Mouse (Mus musculus) left cerebral cortex, adult 8-10 months (tissue): ENCODE results near the gene Ppp1r21. TPM values are rescaled to one million over a fixed set of nuclear protein-coding genes. Genes with fewer than 3 reads are reported as not detected.

ENCODE experiments used
- DNase-seq, 2 experiments: peaks; one replicate each; pipeline ENCODE4 v3.0.0; 2022; ENCODE audit warnings: low spot score in 2 of 2
- total RNA-seq, 4 experiments: library from RNA; stranded (reverse); gene quantifications; 2 replicates each; pipeline ENCODE4 v1.2.4; 2022

Gene Ppp1r21
- total RNA-seq, 4 experiments from 2014 or later: 78.4 to 85.9 (median 82.3) TPM

DNA sequence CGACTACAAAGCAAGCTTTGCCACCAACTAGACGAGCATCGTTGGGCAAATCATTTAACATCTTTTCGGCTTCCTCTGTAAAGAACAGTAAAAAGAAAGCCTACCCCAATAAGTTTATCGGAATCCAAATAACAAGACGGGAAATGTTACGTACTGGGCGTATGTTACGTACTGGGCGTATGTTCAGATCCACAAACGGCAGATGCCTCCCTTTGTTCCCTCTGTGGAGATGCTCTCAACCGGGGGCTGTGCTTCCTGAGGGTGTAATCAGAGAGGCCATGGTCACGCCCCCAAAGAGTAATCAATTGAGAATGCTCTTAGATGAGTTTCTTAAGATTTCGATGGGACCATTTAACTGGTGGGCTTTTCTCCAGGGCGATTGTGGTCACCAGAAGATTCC lies 79.4 kb downstream of the Ppp1r21 start:
- DNase-seq: no peak

DNA sequence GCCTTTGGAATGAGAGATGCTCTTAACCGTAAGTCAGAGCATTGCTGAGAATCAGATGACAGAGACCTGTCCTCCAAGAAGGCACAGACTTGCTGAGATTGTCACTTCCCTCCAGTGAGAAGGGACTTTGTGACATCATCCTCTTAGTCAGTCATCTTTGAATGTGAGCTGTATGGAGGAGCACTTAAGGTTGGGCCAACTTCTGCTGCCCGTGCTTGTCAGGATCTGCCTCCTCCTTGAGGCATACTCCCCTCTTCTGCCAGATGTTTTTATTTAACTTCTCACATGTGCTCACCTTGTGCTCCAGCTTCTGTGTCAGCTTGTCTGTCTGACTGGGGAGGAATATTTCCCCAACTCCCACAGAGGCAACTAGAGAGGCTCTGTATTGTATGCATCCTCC lies 81.1 kb downstream of the Ppp1r21 start:
- DNase-seq: no peak

DNA sequence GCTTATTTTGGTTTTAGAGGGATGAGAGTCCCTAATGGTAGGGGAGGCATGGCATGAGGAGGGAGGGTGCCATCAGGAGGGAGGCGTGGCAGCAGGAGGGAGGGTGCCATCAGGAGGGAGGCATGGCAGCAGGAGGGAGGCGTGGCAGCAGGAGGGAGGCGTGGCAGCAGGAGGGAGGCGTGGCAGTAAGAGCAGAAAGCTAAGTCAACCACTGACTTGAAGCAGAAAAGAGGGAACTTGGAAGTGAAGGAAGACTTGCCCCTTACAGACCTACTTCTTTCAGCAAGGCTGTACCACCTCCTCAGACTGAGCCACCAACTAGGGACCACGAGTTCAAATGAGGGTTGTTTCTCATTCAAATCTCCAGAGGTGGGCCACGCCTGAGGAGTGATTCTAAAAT lies 83.3 kb downstream of the Ppp1r21 start:
- no peak for DNase-seq

DNA sequence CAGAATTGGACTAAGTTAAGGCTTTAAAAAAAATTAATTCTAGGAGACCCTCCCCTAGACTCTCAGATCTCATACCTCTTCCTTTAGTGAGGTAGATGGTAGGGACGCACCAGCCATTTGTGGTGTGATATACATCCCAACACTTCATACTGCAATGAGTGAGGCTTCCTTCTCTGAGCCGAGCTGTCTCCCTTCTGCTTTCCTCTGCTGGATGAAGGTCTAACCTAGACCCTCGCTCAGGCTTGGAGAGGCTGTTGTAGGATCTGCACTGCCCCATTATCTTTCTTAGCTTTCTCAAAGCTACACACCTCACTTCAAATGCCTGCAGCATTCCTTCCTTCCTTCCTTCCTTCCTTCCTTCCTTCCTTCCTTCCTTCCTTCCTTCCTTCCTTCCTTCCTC lies 83.8 kb downstream of the Ppp1r21 start:
- DNase-seq: no peak

DNA sequence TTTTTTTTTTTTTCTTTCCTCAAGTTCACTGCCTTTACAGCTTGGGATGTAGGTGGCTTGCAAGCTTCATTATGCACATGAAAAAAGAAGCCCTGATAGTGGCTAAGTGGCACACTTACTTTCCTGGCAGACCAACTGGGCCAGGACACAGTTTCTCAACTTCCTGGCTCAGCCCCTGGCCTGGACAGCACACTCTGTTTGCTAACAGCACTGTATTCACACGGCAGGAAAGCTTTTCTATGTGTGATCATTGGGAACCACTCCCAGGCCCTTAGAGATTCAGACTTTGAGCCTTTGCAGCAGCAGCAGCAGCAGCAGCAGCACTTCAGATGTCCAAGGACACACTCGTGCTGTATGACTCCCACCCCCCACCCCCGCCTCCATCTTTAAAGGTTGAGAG lies 84.3 kb downstream of the Ppp1r21 start:
- no peak for DNase-seq

DNA sequence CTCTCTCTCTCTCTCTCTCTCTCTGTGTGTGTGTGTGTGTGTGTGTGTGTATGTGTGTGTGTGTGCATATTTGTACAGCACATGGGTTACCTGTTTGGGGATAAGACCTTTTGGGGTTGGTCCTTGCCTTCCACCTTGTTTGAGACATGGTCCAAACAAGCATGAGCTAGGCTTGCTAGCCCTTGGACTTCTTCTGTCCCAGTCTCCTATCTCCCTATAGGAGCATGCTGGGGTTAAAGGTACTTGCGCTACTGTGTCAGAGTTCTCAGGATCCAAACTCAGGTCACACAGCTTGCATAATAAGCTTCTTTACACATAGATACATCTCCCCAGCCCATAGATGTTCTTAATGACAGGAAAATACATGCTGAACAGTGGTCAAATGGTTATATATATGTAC lies 84.8 kb downstream of the Ppp1r21 start:
- DNase-seq: no peak

DNA sequence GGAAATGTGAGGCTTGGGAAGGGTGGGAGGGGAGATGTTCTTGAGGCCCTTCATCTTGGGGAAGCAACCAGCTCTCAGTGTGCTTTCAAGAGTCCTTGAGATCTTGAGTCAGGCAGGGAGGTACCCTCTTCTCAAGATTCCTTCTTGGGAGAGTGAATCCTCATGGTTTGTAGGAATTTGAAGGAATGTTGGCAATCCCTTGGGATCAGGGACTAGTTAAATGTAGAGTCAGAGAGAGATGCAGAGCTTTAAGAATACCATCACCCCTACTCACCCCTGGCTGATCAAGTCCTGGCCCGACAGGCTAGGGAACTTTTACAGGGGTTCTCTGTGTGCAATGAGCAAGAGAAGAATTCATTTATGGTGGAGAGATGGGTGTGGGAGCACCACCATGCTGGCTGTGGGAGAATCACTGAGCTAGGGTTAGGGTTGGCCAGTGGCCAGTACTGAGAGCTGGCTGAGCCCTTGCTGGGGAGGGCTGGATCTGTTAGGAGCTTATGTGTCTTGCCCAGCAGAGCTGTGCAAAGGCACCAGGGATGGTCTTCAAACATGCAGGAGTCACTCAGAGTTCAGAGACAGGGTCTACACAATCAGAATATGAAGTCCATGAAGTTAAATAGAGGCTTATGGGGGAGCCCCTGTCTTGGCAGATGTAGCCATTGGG lies 85.7 kb downstream of the Ppp1r21 start:
- DNase-seq: no peak

DNA sequence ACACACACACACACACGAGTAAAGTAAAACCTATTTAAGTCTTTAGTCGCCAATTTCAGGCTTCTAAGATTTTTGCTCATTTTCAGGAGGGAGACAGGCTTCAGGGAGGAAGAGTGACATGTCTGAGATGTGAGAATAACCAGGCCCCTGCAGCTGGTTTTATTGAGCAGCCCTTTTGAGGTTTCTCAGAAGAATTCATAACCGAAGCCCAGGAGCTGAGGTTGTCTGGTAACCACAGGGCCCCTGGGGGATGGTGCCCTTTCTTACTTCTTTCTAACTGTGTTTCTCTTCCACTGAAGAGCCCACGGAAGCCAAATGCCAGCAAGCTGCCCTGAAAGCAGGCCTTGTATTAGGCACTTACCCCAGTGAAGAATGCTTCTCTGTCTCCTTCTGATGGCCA lies 91.0 kb downstream of the Ppp1r21 start:
- no peak for DNase-seq

DNA sequence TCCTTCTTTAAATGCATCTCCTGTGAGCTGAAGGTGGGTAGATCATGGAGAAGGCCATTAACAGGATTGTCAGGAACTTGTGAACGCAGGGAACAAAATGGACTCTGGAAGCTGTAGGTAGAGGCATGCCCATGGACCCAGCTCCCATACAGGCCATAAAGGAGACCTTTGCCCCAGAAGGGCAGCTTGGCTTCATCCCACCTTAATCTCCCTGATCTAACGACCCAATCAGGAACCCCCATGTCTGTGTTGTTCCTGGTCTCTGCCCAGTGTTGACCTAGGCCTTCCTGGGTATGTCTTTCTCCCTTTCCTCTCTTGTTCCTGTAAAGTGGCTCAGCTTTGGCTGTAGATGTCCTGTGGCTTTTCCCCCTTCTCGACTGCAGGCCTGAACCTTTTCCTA lies 91.5 kb downstream of the Ppp1r21 start:
- DNase-seq: no peak

DNA sequence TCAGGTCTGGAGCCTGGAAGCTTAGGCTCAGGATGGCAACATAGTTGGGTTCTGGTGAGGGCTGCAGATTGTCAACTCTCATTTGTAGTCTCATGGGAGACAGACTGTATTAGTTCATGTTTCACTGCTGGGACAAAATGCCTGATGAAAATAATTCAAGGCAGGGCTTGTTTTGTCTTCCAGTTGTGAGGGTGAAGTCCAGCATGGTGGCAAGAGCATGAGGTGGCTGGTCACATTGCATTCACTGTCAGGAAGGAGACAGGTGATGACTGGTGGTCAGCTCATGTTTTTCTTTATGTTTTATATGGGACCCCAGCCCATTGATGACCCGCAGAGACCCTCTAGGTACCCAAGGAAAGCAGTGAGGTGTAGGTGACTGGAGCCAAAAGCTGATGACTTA lies 92.8 kb downstream of the Ppp1r21 start:
- no peak for DNase-seq

DNA sequence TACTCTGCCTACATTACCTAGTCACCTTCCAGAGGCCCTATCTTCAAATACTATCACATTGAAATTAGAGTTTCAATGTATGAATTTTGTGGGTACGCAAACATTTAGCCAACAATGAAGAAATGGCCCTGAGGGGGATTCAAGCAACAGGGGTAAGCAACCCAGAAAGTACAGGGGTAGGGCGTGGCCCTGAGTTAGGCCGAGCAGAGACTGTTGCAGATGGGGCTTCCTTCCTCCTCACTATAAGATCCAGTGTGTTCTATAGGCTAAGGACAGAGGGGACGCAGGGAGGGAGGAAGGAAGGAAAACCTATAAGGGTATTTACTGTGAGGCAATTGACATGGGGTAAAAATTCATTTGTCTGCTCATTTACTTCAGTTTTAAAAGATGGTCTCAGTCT lies 94.5 kb downstream of the Ppp1r21 start:
- no peak for DNase-seq

DNA sequence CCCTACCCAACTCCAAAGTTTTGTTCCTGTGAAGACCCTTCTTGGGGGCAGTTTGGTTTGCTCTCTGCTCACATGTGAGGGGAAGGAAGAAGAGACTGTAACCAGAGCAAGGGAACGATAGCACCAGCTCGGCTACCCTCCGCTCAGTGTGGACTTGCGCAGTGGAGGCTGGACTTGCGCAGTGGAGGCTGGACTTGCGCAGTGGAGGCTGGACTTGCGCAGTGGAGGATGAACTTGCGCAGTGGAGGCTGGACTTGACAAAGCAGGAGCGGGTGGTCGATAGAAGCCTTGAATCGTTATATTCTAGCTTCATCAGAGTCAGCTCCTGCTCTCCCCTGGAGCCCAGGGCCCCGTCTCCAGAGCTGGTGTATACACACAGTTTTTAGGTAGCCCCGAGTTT lies 95.4 kb downstream of the Ppp1r21 start:
- DNase-seq: no peak

DNA sequence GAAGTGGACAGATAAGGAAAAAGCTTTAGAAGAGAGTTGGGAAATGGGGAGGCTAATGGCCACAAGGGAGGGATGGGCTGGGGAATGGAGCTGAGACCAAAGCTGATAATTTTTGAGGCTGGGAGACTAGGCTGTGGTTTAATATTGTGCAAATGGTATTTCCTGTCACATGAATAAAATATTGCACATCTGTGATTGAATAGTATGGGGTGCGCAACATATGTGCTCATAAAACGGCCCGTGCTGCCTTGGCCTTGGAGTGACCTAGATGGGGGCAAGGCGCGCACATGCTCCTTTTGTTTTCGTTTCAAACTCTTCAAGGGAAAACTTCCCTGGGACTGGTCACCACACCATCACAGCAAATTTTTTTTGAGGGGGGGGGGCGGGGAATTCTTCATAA lies 96.0 kb downstream of the Ppp1r21 start:
- DNase-seq: no peak

DNA sequence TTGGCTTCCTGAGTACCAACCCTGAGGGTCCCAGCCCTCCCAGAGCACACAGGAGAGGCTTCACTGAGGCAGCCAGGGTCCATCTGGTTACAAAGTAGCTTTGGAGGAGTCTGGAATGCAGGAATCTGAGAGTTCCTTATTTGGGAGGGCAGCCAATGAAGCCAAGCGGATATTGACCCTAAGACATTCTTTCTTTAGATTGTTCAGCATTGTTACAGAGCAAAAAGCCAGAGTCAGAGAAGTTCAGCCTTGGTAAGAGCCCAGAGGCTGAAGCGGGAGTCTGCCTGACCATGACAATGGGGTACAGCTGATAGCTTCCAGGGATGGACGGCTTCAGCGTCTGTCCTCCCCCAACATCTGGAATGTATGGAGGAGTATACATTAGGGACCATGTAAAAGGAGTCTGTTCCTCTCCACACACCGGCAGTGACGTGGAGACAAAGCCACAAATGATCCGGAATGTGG lies 96.5 kb downstream of the Ppp1r21 start:
- DNase-seq: no peak

DNA sequence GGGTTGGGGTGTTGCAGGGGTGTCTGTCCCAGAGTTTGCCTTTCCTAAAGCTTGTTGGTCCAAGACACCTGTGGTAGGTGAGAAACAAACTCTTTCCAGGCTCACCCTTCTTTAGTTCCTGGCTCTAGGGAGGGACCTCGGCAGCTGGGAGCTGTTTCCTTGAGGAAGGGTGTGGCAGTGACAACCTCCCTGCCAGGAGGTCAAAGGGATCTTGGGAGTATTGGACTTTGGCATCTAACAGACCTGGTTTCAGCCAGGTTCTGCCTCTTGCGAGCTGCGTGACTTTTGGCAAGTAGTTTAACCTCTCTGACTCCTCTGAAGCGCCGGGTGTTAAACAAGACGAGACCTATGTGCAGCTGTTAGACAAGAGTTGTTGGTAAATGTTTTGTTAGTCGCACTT lies 97.2 kb downstream of the Ppp1r21 start:
- no peak for DNase-seq

DNA sequence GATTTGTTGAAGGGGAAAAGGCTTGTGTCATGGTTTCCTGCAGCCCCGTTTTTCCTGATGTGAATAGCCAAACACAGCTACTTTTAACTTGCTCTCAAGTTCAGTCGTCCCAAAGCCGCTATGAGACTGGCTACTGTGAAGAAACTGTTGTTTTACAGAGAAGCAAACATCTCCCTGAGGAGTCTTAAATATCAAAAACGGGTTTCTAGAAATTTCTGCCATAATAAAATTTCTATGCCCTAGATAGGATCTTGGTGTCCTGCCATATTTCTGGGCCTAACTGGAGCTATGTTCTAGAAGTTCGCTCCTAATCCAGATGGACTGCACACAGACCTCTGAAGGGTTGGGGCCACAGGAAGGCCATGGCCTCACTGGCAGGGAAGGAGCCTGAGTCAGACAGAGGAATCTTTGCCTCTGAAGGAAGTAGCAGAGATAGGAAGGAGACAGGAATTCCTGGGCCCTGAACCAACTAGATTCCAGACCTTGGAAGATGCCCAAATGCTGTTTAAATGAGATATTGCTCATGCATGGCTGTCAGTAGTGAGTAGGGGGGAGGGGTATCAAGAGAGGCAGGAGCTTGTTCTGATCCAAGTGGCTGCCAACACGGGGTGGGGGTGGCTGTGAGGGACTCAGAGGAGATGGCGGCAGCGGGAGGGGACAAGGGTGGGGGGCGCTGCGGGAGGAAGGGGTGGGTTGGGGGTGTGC lies 98.9 kb downstream of the Ppp1r21 start:
- DNase-seq: no peak

DNA sequence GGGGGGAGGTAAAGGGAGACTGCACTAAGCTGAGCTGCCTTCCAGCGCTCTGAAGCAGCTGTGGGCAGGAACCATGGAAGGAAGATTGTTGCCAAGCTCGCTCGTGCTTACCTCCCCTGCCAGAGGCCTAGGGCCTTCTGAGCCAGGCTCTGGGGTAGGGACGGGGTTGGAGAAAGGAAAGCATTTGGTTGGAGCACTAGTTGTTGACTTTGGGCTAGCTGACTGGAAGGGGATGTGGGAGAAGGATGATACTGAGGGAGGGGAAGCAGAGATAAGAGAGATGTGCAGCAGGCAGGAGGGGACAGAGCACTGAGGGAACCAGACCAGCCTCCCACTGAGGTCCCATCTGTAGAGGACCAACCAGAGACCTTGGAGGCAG lies 99.5 kb downstream of the Ppp1r21 start:
- no peak for DNase-seq

DNA sequence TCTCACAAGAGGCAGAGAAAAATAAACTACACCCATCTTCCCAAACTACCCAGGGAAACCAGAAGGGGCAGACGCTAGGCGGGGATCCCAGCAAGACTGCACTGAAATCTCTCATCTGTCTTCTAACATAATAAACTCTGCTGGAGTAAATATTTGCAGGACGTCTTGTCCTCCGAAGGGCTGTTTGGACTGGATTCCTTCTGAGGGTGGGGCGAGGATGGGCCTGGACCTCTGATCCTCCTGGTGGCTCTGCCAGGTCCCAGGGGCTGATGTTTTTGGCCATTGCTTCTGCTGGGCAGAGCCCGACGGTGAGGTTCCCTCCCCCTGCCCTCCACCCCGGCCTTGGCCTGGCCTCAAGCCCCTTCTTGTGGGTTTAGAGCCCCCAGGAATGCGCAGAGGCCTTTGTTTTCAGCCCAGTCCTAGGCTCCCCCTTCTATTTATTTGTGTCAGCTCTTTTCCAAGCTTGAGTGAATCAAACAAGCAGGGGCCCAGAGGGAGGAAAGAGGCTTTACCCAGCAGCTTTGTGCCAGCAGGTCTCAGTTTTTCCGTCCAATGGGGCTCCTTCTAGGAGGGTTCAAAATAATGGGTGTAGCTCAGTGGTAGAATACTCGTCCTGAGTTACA lies 100.1 kb downstream of the Ppp1r21 start:
- DNase-seq: no peak

DNA sequence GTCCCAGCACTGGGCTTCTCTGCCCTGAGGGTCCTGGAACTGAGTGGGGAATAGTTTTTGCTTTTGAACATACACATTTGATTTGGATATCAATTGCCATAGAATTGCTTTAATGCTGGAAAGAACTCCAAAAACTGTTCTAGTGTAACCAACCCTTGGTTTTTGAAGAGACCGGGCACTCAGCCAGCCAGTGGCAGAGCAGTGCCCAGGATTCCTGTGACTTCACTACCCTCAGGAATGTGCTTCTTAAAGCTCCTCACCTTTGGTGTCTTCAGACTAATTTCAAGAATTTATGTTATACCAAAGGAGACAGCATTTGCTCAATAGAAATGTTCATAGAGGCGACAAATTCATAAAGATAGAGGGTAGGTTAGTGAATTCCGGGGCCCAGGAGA lies 100.6 kb downstream of the Ppp1r21 start:
- DNase-seq: no peak

DNA sequence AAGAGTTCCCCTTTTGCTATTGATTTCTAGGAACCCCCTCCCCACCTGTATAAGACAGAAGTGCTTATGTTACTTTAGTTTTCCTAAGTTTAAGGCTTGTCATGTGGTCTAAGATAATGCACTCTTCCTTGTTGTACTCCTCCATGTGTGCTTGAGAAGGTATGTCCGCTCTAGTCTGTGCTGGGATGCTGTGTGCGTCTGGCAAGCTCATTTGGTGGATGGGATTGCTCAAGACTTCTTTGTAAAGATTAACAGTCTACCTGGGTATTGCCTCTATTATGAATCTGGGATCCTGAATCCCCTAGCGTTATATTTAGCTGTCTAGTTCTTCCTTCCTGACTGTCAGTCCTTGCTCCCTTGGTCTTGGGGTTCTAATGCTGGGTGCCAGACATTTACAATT lies 102.7 kb downstream of the Ppp1r21 start:
- DNase-seq: no peak

DNA sequence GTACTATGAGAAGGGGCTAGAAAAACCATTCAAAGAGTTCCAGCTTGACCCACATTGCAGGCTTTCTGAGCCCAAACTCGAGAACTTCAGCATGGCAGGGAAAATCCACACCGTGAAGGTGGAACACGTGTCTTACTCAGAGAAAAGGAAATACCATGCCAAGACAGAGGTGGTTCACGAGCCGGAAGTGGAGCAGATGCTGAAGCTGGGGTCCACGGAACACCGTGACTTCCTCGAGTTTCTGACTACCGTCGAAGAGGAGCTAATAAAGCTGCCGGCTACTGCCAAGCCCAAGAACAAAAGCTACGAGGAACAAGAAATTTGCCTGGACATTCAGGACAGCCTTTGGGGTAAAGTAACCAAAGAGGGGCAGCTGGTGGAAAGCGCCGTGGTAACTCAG lies 106.2 kb downstream of the Ppp1r21 start:
- no peak for DNase-seq

DNA sequence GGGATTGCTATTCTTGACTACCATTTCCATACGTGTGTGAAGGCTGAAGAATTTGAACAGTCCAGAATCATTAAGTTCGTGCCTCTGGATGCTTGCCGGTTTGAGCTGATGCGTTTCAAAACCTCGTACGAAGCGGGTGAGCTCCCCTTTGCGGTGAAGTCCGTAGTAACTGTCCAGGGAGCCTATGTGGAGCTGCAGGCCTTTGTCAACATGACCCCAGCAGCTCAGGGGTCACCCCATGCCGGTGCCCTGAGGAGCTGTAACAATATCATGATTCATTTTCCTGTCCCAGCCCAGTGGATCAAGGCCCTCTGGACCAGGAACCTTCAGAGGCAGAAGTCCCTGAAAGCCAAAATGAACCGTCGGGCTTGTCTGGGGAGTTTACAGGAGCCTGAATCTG lies 106.7 kb downstream of the Ppp1r21 start:
- no peak for DNase-seq
